Comparison of ENCODE assay signal across 26 mouse cellular contexts in the genomic region with DNA sequence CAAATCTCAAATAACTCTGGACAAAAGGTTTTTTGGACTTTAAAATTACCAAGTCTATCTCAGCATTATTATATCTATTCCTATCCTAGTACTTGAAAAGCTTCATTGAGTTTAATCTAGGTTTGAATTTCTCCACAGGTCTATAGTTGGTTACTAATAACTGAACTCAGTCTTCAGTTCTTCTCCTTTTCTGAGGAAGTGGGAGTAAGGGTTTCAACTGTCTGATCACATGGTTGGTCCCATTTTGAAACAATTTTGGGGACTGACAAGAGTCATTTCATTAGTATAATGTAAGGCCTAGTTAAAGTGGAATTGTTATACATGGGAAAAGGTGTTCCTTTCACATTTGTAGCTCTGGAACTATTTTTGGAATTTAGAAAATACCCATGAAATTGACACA. TPM values are rescaled to one million over a fixed set of nuclear protein-coding genes. Genes with fewer than 3 reads are reported as not detected.
DNase-seq lines count a peak whose midpoint lies in the region; ATAC-seq and TF ChIP-seq lines count a peak whose summit lies in the region.
"Had no signal": no experiment of that assay in that cellular context is flagged by ENCODE, and none has a peak within 500 bp of the region (broad histone marks: within the 10 kb centered on the region; RNA-seq: fewer than 3 reads in every experiment).

No protein-coding gene starts in this region.

- H3K4me3 ChIP-seq in lung, postnatal 0 days (ENCODE audit: low read depth, low read length): no peak overlapping the region
- H3K4me3 ChIP-seq in lung, adult 2 months (replicated peaks; ENCODE audit: extremely low read depth, low read depth, low read length): no peak overlapping the region
- H3K4me3 ChIP-seq in CH12.LX (replicated peaks in 1 of 3; ENCODE audit: low read depth in 2 of 3, low read length in 2 of 3, poor library complexity in 1 of 3): no peak overlapping the region
- H3K4me3 ChIP-seq: embryonic facial prominence, embryonic 15.5 days; erythroblast, embryonic 14.5 days; forebrain, embryonic 10.5 days; gastrocnemius, adult 2 months; heart, embryonic 13.5 days; hindbrain, embryonic 15.5 days had no signal

- TF ChIP-seq CTCF in lung, postnatal 0 days (IDR thresholded peaks at IDR 0.05): no peak
- TF ChIP-seq CTCF in lung, adult 2 months (IDR thresholded peaks at IDR 0.05; ENCODE audit: insufficient read depth, low read length): no peak
- no peak for TF ChIP-seq CTCF in CH12.LX (conservative IDR thresholded peaks at IDR 0.05 in 1 of 2, IDR thresholded peaks at IDR 0.05 in 1 of 2; ENCODE audit: low read depth in 2 of 2, low read length in 2 of 2)

- no peak for TF ChIP-seq EP300 in lung, postnatal 0 days (IDR thresholded peaks at IDR 0.05)
- peak; percentile 78 for TF ChIP-seq EP300 in CH12.LX (IDR thresholded peaks at IDR 0.05; ENCODE audit: low read length)

- no peak for ATAC-seq in lung, postnatal 0 days
- peak; percentile 55 for ATAC-seq in granulocyte monocyte progenitor cell, adult 5-6 weeks (replicated peaks; ENCODE audit: poor library complexity, severe bottlenecking)
- 0 out of 2 replicates have a peak, but pooled peaks have one; percentile 53 for ATAC-seq in monocyte, adult 5-6 weeks (replicated peaks; ENCODE audit: insufficient number of reproducible peaks, low FRiP score, low TSS enrichment, poor library complexity, severe bottlenecking)
- ATAC-seq: CD4-positive, CD25-positive, alpha-beta regulatory T cell, adult 4 months; forebrain, embryonic 14.5 days had no signal

- DNase-seq in lung, postnatal 0 days (ENCODE audit: low spot score): peak; percentile 4
- no peak for DNase-seq in lung, adult 2 months
- DNase-seq in CH12.LX (ENCODE audit: extremely low read depth): peak; percentile 24
- DNase-seq in embryo, embryonic 9.5 days (ENCODE audit: extremely low spot score): no peak
- DNase-seq in urinary bladder, adult 2 months (ENCODE audit: low spot score): no peak
- DNase-seq: adrenal gland, postnatal 10 days; cerebellum, adult 11-12 months; cerebellum, adult 9-10 months; cerebellum, postnatal 25 days; gastrocnemius, adult 2 months; gastrocnemius, postnatal 25 days; heart, adult 11 months; heart, postnatal 36 days had no signal

- no peak for TF ChIP-seq RAD21 in CH12.LX (IDR thresholded peaks at IDR 0.05; ENCODE audit: low read depth, low read length)

- TF ChIP-seq POLR2A in lung, adult 2 months (IDR thresholded peaks at IDR 0.05; ENCODE audit: borderline replicate concordance, extremely low read depth, low read depth, low read length): no peak
- TF ChIP-seq POLR2A in CH12.LX (IDR thresholded peaks at IDR 0.05; ENCODE audit: low read depth, low read length): no peak

- no peak overlapping the region for H3K27ac ChIP-seq in lung, postnatal 0 days (ENCODE audit: low read length)
- H3K27ac ChIP-seq in CH12.LX (ENCODE audit: insufficient read depth, low read depth): no peak overlapping the region
- H3K27ac ChIP-seq: embryonic facial prominence, embryonic 15.5 days; forebrain, embryonic 10.5 days; gastrocnemius, adult 2 months; heart, embryonic 13.5 days; hindbrain, embryonic 15.5 days had no signal

- H3K4me1 ChIP-seq in lung, postnatal 0 days (ENCODE audit: insufficient read depth, low read depth, low read length): no peaks in the 10 kb centered on the region
- no peaks in the 10 kb centered on the region for H3K4me1 ChIP-seq in lung, adult 2 months (ENCODE audit: control insufficient read depth, insufficient read depth, low read length)
- H3K4me1 ChIP-seq in CH12.LX (ENCODE audit: control insufficient read depth in 1 of 2, insufficient read depth in 2 of 2): peaks cover 0 to 18% of the 10 kb centered on the region in 2 experiments; a peak in 2 of 4 replicates
- H3K4me1 ChIP-seq: embryonic facial prominence, embryonic 15.5 days; forebrain, embryonic 10.5 days; heart, embryonic 13.5 days; hindbrain, embryonic 15.5 days had no signal

- no peaks in the 10 kb centered on the region for H3K9me3 ChIP-seq in lung, postnatal 0 days (ENCODE audit: low read length)
- no peaks in the 10 kb centered on the region for H3K9me3 ChIP-seq in CH12.LX (replicated peaks; ENCODE audit: low read length)
- H3K9me3 ChIP-seq: embryonic facial prominence, embryonic 15.5 days; forebrain, embryonic 10.5 days; hindbrain, embryonic 15.5 days had no signal

- no peak overlapping the region for H3K4me2 ChIP-seq in lung, postnatal 0 days (replicated peaks; ENCODE audit: low read depth, low read length)
- H3K4me2 ChIP-seq in CH12.LX (ENCODE audit: insufficient read depth, low read depth, poor library complexity, severe bottlenecking): no peak overlapping the region
- H3K4me2 ChIP-seq: embryonic facial prominence, embryonic 15.5 days; heart, embryonic 13.5 days; hindbrain, embryonic 15.5 days had no signal

- in situ Hi-C loops in CH12.LX (cut with MboI; ENCODE audit: low pct_ligation_motif_present, low pct_unique_long_range_greater_than_20kb, low sequenced_read_pairs): no loop called here

- dilution Hi-C loops in CH12.LX (cut with MboI; ENCODE audit: extremely low pct_ligation_motif_present, extremely low pct_unique_long_range_greater_than_20kb, low sequenced_read_pairs): no loop called here

- H3K79me2 ChIP-seq in CH12.LX (replicated peaks; ENCODE audit: control insufficient read depth, extremely low read depth, insufficient read depth, poor library complexity, severe bottlenecking): no peaks in the 10 kb centered on the region

- no peak overlapping the region for H3K9ac ChIP-seq in lung, postnatal 0 days (replicated peaks; ENCODE audit: low read depth)
- no peak overlapping the region for H3K9ac ChIP-seq in CH12.LX (ENCODE audit: insufficient read depth, low read depth)
- H3K9ac ChIP-seq: embryonic facial prominence, embryonic 15.5 days; heart, embryonic 13.5 days; hindbrain, embryonic 15.5 days had no signal

- H3K36me3 ChIP-seq in lung, postnatal 0 days (ENCODE audit: insufficient read depth, low read length): no peaks in the 10 kb centered on the region
- H3K36me3 ChIP-seq in CH12.LX (replicated peaks in 1 of 2; ENCODE audit: control insufficient read depth in 1 of 2, insufficient read depth in 1 of 2, low read length in 1 of 2): no peaks in the 10 kb centered on the region
- H3K36me3 ChIP-seq: embryonic facial prominence, embryonic 15.5 days; forebrain, embryonic 10.5 days; heart, embryonic 13.5 days; hindbrain, embryonic 15.5 days had no signal

- no peaks in the 10 kb centered on the region for H3K27me3 ChIP-seq in lung, postnatal 0 days (replicated peaks; ENCODE audit: insufficient read depth, low read length)
- H3K27me3 ChIP-seq in CH12.LX (replicated peaks): no peaks in the 10 kb centered on the region
- H3K27me3 ChIP-seq: embryonic facial prominence, embryonic 15.5 days; heart, embryonic 13.5 days; hindbrain, embryonic 15.5 days had no signal

TF ChIP-seq in CH12.LX, 34 proteins besides CTCF, POLR2A, EP300 and RAD21:
- TF ChIP-seq MEF2A (IDR thresholded peaks at IDR 0.05; ENCODE audit: borderline replicate concordance, low read depth, low read length): no peak
- TF ChIP-seq IRF4 (IDR thresholded peaks at IDR 0.05; ENCODE audit: low read depth, low read length): peak; percentile 47
- TF ChIP-seq JUND (conservative IDR thresholded peaks at IDR 0.05; ENCODE audit: low read depth, low read length): peak; percentile 68
- no peak for TF ChIP-seq POLR2AphosphoS2 (IDR thresholded peaks at IDR 0.05; ENCODE audit: low read depth, low read length)
- TF ChIP-seq JUN (IDR thresholded peaks at IDR 0.05; ENCODE audit: insufficient read depth, low read depth, low read length): no peak; the same call in 1 of the 2 replicates
- TF ChIP-seq MAX (IDR thresholded peaks at IDR 0.05; ENCODE audit: low read length): no peak

RNA-seq across cellular contexts. Expression of a gene that starts 1.7 kb away (rescaled TPM):
- polyA plus RNA-seq in lung, postnatal 0 days (2015; fragmentation: Nextera tagmentation; extraction: Ambion mirVana): not detected in 2 replicates
- polyA plus RNA-seq in lung, adult 2 months (2012; rRNA removed): not detected in 2 replicates
- total RNA-seq in CH12.LX (2012; rRNA removed) (not detected in 2 replicates), CH12.LX (2014; rRNA removed) (not detected in 2 replicates)
- polyA plus RNA-seq in CH12.LX (2012; ENCODE audit: insufficient read length, low read depth): not detected in 2 replicates
- total RNA-seq in granulocyte monocyte progenitor cell, adult 5-6 weeks (2014; fragmentation: Nextera tagmentation): 2.0 TPM in 1 of 2 replicates, not detected in the other
- total RNA-seq in granulocyte monocyte progenitor cell, adult 5-6 weeks (2017): 2.1 and 5.1 TPM in 2 replicates
- total RNA-seq in monocyte, adult 5-6 weeks (2017): not detected in 3 replicates
- polyA plus RNA-seq in urinary bladder, adult 2 months (2012; rRNA removed): not detected in 2 replicates
- total RNA-seq: adrenal gland, postnatal 10 days; gastrocnemius, adult 2 months; gastrocnemius, postnatal 25 days; heart, postnatal 36 days; MEL had no signal
- polyA plus RNA-seq: CD4-positive, CD25-positive, alpha-beta regulatory T cell, adult 4 months; embryonic facial prominence, embryonic 11.5 days; embryonic facial prominence, embryonic 15.5 days; erythroblast, embryonic 14.5 days; forebrain, embryonic 10.5 days; forebrain, embryonic 14.5 days; heart, embryonic 13.5 days; heart, postnatal 0 days; hindbrain, embryonic 11.5 days; hindbrain, embryonic 15.5 days had no signal

RNA-seq across cellular contexts. Expression of a gene that starts 58.6 kb away (rescaled TPM):
- 28.0 and 31.1 TPM in 2 replicates for polyA plus RNA-seq in lung, postnatal 0 days (2015; fragmentation: Nextera tagmentation; extraction: Ambion mirVana)
- 6.6 and 9.8 TPM in 2 replicates for polyA plus RNA-seq in lung, adult 2 months (2012; rRNA removed)
- total RNA-seq in CH12.LX (2012; rRNA removed): not detected in 2 replicates
- not detected in 2 replicates for total RNA-seq in CH12.LX (2014; rRNA removed)
- polyA plus RNA-seq in CH12.LX (2012; ENCODE audit: insufficient read length, low read depth): not detected in 2 replicates
- total RNA-seq in granulocyte monocyte progenitor cell, adult 5-6 weeks (2014; fragmentation: Nextera tagmentation): not detected in 2 replicates
- 0.57 TPM in 1 of 2 replicates, not detected in the other for total RNA-seq in granulocyte monocyte progenitor cell, adult 5-6 weeks (2017)
- total RNA-seq in monocyte, adult 5-6 weeks (2017): 8.1 to 22.2 TPM (median 17.4 TPM) in 3 replicates
- 3.9 and 5.2 TPM in 2 replicates for polyA plus RNA-seq in urinary bladder, adult 2 months (2012; rRNA removed)
- total RNA-seq: gastrocnemius, adult 2 months; gastrocnemius, postnatal 25 days; MEL had no signal
- polyA plus RNA-seq: erythroblast, embryonic 14.5 days had no signal

Comparison
In these comparisons a context has a peak if more than half of its experiments do, and no peak if none do; other contexts are left out.
1. DNase-seq: peak in lung, postnatal 0 days (single experiment) and CH12.LX (single experiment); none in lung, adult 2 months (single experiment), embryo, embryonic 9.5 days (single experiment) and urinary bladder, adult 2 months (single experiment).